Mouse (Mus musculus) small intestine, adult 2 months (tissue): ENCODE measurements around the gene Oas2.

Source experiments
- CTCF ChIP-seq: fragments of 200-500 bp; IDR thresholded peaks from 2 replicates; pipeline ENCODE4 v1.5.1; 2012; ENCODE audit warnings: low read depth, mild to moderate bottlenecking, control low read depth, inconsistent platforms, low read length, moderate library complexity, mixed read lengths; ENCODE audit not compliant: insufficient replicate concordance, insufficient read length; ENCODE audit errors: extremely low read depth
- POLR2A ChIP-seq: fragments of 200-500 bp; IDR thresholded peaks from 2 replicates; pipeline ENCODE4 v1.6.1; 2012; ENCODE audit warnings: low read depth, mild to moderate bottlenecking, control low read depth, inconsistent platforms, low read length, moderate library complexity

DNA sequence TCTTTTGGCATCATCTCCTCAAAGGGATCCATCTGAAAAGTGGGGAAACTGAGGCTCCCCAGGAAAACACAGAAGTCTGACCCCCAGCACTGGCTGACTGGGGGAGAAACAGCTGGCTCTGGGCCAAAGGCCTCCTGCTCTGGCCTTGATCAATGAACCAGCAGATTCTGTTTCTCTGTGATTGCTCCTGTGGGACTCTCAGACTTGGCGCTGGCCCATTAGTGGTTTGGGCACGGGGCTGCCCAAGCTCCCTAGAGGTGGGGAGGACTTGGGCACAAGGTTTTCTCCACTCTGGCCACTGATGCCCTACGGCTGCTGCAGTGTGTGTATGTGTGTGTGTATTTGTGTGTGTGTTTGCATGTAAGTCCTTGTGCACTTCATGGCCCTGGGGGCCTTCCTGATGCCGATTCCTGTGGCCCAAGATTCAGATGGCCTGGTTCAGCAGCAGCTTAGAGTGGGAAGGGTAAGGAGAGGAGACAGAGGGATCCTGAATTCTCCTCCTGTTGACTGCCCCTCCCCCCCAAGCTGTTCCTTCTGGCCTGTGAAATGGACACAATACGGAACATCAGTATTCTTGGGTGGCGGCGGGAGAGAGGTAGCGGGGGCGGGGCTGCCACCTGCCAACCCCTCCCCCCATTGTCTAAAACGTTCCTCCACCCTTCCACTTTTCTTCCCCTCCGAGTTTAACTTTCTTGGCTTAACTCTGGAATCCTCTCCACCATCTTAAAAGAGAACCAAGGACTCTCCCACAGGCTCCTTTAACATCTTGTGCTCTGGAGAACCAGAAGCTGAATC lies 48.5 kb downstream of the Oas2 start:
- TF ChIP-seq CTCF = no peak; the same call in 1 of the 2 replicates
- TF ChIP-seq POLR2A = no peak
